Mouse (Mus musculus): ENCODE data around the gene Lyzl4.

DNA sequence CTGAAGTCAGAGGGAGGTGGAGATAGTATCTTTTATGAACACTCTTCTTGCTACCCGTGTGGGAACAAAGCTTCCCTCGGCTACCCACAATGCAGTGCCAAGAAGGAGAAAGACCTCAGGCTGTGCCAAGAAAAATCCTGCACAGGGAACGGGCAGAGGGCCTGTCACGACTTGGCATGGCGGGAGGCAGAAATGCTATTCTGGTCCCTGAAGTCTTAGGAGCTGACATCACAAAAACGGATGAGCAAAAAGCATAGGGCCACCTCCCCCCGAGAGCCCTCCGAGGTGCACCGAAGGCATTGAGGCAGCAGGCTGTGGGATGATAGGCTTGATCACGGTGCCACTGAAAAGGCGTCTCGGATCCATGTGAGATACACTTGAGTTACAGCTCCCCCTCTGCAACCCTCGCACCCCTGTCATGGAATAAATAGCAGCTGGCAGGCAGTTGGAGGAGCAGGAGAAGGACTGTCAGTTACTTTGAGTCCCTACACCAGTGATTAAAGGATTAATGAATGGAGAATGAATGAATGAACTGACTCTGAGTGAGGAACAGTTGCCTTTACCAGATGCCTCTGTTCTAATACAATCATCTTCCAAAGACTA is 48.8 kb downstream of the Lyzl4 start:
- TF ChIP-seq POLR2A (IDR thresholded peaks at IDR 0.05; ENCODE audit: extremely low read depth, insufficient read depth, low read length): no peak
- no peak for TF ChIP-seq CTCF (IDR thresholded peaks at IDR 0.05; ENCODE audit: extremely low read depth, insufficient read depth, low read length)
